Mouse (Mus musculus): ENCODE measurements around the gene Sgk2. TPM values are rescaled to one million over a fixed set of nuclear protein-coding genes. Genes with fewer than 3 reads are reported as not detected.

Sgk2 gene
- polyA plus RNA-seq, 1 experiment from 2014 or later = not detected

DNA sequence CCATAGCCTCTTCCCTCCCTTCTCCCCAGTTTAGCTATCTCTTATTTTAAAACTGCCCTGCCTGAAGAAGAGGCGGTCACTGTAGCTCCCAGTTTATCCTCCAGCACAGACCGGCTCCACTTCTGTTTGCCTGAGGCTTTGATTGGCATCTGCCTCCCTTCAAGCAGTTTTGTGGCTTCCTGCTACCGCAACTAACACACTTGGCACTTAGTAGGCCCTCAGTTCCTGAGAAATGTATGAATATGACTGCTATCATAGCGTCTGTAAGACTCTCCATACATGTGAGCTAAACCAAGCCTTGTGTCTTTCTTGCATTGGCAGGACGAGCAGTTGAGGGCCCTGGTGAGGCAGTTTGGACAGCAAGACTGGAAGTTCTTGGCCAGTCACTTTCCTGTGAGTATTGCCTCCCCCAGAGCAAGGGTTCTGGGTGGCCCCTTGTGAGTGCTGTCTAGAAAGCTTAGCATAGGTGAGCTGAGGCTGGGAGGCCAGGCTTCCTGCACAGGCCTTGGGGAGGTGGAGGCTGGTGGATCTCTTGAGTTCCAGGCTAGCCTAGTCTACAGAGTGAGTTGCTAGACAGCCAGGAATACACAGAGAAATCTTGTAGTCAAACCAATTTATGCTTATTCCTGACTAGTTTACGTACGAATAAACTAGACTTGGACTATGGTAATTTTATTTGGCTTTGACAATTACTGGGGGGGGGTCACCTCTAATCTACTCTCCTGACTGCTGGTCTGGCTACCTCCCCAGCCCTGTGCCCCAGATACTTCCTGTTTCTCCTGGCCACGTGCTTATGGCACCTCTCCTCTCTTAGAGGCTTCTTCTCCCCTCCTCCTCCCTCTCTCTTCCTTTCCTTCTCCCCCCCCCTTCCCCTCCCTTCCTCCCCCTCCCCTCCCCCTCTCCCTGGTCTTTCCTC, 74.3 kb downstream of the Sgk2 start:
- peaks cover 7% of the 10 kb centered on the region for H3K4me1 ChIP-seq (replicated peaks; ENCODE audit: control insufficient read depth, insufficient read depth, low read length)
- 75% methylated on average over 8 of the region's 8 CpGs for WGBS
- H3K9me3 ChIP-seq (ENCODE audit: control insufficient read depth, low read length) = no peaks in the 10 kb centered on the region
- no peak overlapping the region for H3K4me3 ChIP-seq (ENCODE audit: low read length)
- H3K4me2 ChIP-seq (ENCODE audit: low read depth, low read length) = no peak overlapping the region
- no peak overlapping the region for H3K27ac ChIP-seq (ENCODE audit: low read length)
- ATAC-seq (ENCODE audit: low read depth) = no peak
- peaks cover 7% of the 10 kb centered on the region; the same call in 1 of the 2 replicates for H3K36me3 ChIP-seq (ENCODE audit: control insufficient read depth, insufficient read depth, low read length)
- H3K27me3 ChIP-seq (ENCODE audit: control insufficient read depth, insufficient read depth, low read depth, low read length) = no peaks in the 10 kb centered on the region
- no peak overlapping the region for H3K9ac ChIP-seq (ENCODE audit: low read length)

DNA sequence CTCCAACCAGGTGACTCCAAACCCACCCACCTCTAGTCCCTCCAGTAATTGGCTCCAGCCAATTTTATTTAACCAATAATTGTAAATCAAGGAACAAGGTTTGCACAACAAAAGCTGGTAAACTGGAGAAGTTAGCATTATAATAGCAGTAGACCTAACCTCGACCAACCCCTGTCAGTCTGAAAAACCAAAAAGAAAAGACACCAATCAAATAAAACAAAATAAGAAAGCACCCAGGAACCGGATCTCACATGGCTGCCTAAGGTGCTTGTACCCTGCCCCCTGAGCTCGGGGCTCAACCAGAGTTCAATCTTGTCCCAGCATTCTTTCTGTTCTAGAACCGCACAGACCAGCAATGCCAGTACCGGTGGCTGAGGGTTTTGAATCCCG, 75.0 kb downstream of the Sgk2 start:
- peaks cover 7% of the 10 kb centered on the region; the same call in 1 of the 2 replicates for H3K36me3 ChIP-seq (ENCODE audit: control insufficient read depth, insufficient read depth, low read length)
- H3K27ac ChIP-seq (ENCODE audit: low read length) = no peak overlapping the region
- no peaks in the 10 kb centered on the region for H3K27me3 ChIP-seq (ENCODE audit: control insufficient read depth, insufficient read depth, low read depth, low read length)
- no peak overlapping the region for H3K4me3 ChIP-seq (ENCODE audit: low read length)
- ATAC-seq (ENCODE audit: low read depth) = no peak
- peaks cover under 1% of the 10 kb centered on the region for H3K4me1 ChIP-seq (replicated peaks; ENCODE audit: control insufficient read depth, insufficient read depth, low read length)
- H3K9me3 ChIP-seq (ENCODE audit: control insufficient read depth, low read length) = no peaks in the 10 kb centered on the region
- H3K9ac ChIP-seq (ENCODE audit: low read length) = no peak overlapping the region
- H3K4me2 ChIP-seq (ENCODE audit: low read depth, low read length) = no peak overlapping the region
- 79% methylated on average over 6 of the region's 6 CpGs for WGBS

Other genes starting within 250 kb of the Sgk2 start
- 166 and 183 TPM in 2 replicates for gene Srsf6, start 55.8 kb upstream of the Sgk2 start, polyA plus RNA-seq (2015; fragmentation: Nextera tagmentation; extraction: Ambion mirVana)
- gene L3mbtl1, start 43.9 kb upstream of the Sgk2 start, polyA plus RNA-seq (2015; fragmentation: Nextera tagmentation; extraction: Ambion mirVana) = 0.09 and 0.24 TPM in 2 replicates
- gene Ift52, start 30.0 kb downstream of the Sgk2 start, polyA plus RNA-seq (2015; fragmentation: Nextera tagmentation; extraction: Ambion mirVana) = 49.8 and 50.6 TPM in 2 replicates
- gene Mybl2, start 67.4 kb downstream of the Sgk2 start, polyA plus RNA-seq (2015; fragmentation: Nextera tagmentation; extraction: Ambion mirVana) = 23.4 and 25.6 TPM in 2 replicates
- 0.19 TPM in 1 of 2 replicates, not detected in the other for gene Gtsf1l, start 100.5 kb downstream of the Sgk2 start, polyA plus RNA-seq (2015; fragmentation: Nextera tagmentation; extraction: Ambion mirVana)
- gene Tox2, start 215.8 kb downstream of the Sgk2 start, polyA plus RNA-seq (2015; fragmentation: Nextera tagmentation; extraction: Ambion mirVana) = 3.8 and 5.3 TPM in 2 replicates

All from lung, embryonic 16.5 days (tissue).